Mouse (Mus musculus): ENCODE results near the gene Ssx2ip.

- no peak for TF ChIP-seq CTCF (IDR thresholded peaks at IDR 0.05; ENCODE audit: low read depth, low read length)
- no peak for TF ChIP-seq POLR2A (IDR thresholded peaks at IDR 0.05; ENCODE audit: extremely low read depth, insufficient read depth, low read length)
Measured at GRCm38 (mm10) chr3:146407086-146407721, 2.8 kb downstream of the Ssx2ip start.
